Mouse (Mus musculus): ENCODE measurements at regions not wholly inside any gene's neighbourhood (a gene's known extent, or its start where the extent isn't known, plus 50 kb on each side); places are given as distances from the start of the nearest gene placed in this dataset.
"Not testable (repeated sequence)": the region's sequence is repeated elsewhere in the genome, so short reads cannot be mapped to it uniquely, and the experiment has no call there.

- DNase-seq, result no peak
- WGBS, result 64% methylated on average over 1 of the region's 1 CpGs
- H3K4me1 ChIP-seq (ENCODE audit: control insufficient read depth, insufficient read depth, low read length), result no peaks in the 10 kb centered on the region
- TF ChIP-seq POLR2A (IDR thresholded peaks at IDR 0.05; ENCODE audit: borderline replicate concordance, extremely low read depth, low read depth, low read length), result no peak
- TF ChIP-seq CTCF (IDR thresholded peaks at IDR 0.05; ENCODE audit: insufficient read depth, low read length), result no peak
- H3K4me3 ChIP-seq (replicated peaks; ENCODE audit: extremely low read depth, low read depth, low read length), result no peak overlapping the region
Observed at GRCm38 (mm10) chr3:124069182-124069581, 251.5 kb upstream of the Tram1l1 start.

DNA sequence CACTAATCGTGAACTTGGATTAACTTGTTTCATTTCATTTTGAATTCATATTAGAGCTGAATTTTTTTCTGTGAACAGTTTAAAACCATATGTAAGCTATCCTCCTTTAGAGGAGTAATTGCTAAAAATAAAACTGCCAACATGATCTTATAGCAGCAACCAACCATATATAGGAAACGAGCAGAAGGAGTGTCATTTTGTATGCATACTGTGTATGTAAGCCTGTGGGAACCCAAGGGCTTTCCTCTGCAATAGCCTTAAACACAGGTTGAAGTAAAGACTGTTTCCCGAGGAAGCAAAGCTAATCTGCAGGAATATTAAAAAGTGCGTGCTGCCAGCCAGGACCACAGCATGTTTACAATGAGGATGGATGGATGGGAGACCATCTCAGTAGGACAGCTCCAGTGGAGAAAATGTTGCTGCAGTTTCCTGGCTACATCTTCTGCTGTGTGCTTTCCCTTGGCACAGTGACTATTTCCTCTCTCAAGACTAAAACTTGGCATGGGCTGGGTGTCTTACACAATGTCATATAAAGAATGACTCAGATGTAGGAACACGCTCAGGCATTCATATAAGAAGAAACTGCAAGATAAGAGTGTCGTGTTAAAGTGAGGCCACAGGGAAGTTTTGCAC, 244.6 kb upstream of the Tram1l1 start:
- no peak for TF ChIP-seq CTCF (IDR thresholded peaks at IDR 0.05; ENCODE audit: insufficient read depth, low read length)
- TF ChIP-seq POLR2A (IDR thresholded peaks at IDR 0.05; ENCODE audit: borderline replicate concordance, extremely low read depth, low read depth, low read length), result no peak
- H3K4me1 ChIP-seq (ENCODE audit: control insufficient read depth, insufficient read depth, low read length), result no peaks in the 10 kb centered on the region
- WGBS, result 43% methylated on average over 6 of the region's 6 CpGs
- no peak for DNase-seq
- no peak overlapping the region for H3K4me3 ChIP-seq (replicated peaks; ENCODE audit: extremely low read depth, low read depth, low read length)

- Histone ChIP-seq H3K4me1 (ENCODE audit: control insufficient read depth, insufficient read depth, low read length) (no peaks in the 10 kb centered on the region), H3K4me3 (replicated peaks; ENCODE audit: extremely low read depth, low read depth, low read length) (no peak overlapping the region)
- DNase-seq, result no peak
- TF ChIP-seq CTCF (IDR thresholded peaks at IDR 0.05; ENCODE audit: insufficient read depth, low read length) (no peak), POLR2A (IDR thresholded peaks at IDR 0.05; ENCODE audit: borderline replicate concordance, extremely low read depth, low read depth, low read length) (no peak)
- WGBS, result 67% methylated on average over 9 of the region's 9 CpGs
Observed at GRCm38 (mm10) chr3:124092404-124093121, 228.1 kb upstream of the Tram1l1 start.

GRCm38 (mm10) chr3:124113995-124114394, 206.7 kb upstream of the Tram1l1 start:
- TF ChIP-seq POLR2A (IDR thresholded peaks at IDR 0.05; ENCODE audit: borderline replicate concordance, extremely low read depth, low read depth, low read length) (no peak), CTCF (IDR thresholded peaks at IDR 0.05; ENCODE audit: insufficient read depth, low read length) (no peak)
- no peak for DNase-seq
- 83% methylated on average over 1 of the region's 1 CpGs for WGBS
- H3K4me3 ChIP-seq (replicated peaks; ENCODE audit: extremely low read depth, low read depth, low read length), result no peak overlapping the region
- H3K4me1 ChIP-seq (ENCODE audit: control insufficient read depth, insufficient read depth, low read length), result no peaks in the 10 kb centered on the region

DNA sequence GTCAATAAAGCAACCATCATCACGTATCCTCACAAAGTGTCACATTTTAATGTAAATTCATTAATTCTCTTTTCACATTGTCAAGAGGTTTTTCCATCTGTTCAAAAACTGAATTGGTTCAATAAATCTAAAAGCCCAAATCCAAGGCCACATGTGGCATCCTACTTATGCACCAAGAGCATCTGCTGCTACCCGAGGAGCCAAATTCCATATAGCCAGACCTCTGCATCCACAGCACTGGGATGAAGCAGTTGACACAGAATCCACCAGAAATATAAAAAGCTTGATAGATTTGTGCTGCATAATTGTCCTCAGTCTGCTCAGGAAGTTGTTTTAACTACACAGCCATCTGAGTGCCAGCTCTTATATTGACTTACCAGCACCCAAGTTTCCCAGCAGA, 164.4 kb upstream of the Tram1l1 start:
- WGBS, result 84% methylated on average over 2 of the region's 2 CpGs
- no peak for DNase-seq
- Histone ChIP-seq H3K4me3 (replicated peaks; ENCODE audit: extremely low read depth, low read depth, low read length) (no peak overlapping the region), H3K4me1 (ENCODE audit: control insufficient read depth, insufficient read depth, low read length) (no peaks in the 10 kb centered on the region)
- TF ChIP-seq CTCF (IDR thresholded peaks at IDR 0.05; ENCODE audit: insufficient read depth, low read length) (no peak), POLR2A (IDR thresholded peaks at IDR 0.05; ENCODE audit: borderline replicate concordance, extremely low read depth, low read depth, low read length) (no peak)

GRCm38 (mm10) chr3:124157858-124158655, 162.6 kb upstream of the Tram1l1 start:
- 61% methylated on average over 6 of the region's 6 CpGs for WGBS
- no peak overlapping the region for H3K4me3 ChIP-seq (replicated peaks; ENCODE audit: extremely low read depth, low read depth, low read length)
- DNase-seq, result no peak
- TF ChIP-seq CTCF (IDR thresholded peaks at IDR 0.05; ENCODE audit: insufficient read depth, low read length) (no peak), POLR2A (IDR thresholded peaks at IDR 0.05; ENCODE audit: borderline replicate concordance, extremely low read depth, low read depth, low read length) (no peak)
- no peaks in the 10 kb centered on the region for H3K4me1 ChIP-seq (ENCODE audit: control insufficient read depth, insufficient read depth, low read length)

DNA sequence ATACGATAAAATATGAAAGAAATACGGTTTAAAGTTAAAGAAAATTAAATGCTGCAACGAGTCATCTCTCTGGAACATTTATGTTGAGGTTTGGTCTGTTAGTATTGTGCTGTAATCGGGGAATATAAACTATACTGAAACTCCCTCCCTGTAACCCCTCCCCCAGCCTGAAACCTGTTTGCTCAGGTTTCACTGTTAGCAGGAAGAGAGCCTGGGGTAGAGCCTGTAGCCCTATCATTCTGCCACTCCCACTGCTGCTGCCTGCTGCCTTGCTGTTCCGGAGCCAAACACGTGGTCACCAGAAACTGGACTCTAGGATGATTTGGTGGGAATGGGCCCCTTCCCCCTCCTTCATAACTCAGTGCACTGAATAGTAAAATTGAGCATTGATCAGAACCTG, 127.3 kb upstream of the Tram1l1 start:
- not testable (repeated sequence) for H3K4me1 ChIP-seq (ENCODE audit: control insufficient read depth, insufficient read depth, low read length); DNase-seq; H3K4me3 ChIP-seq (replicated peaks; ENCODE audit: extremely low read depth, low read depth, low read length)
- 48% methylated on average over 6 of the region's 6 CpGs for WGBS

GRCm38 (mm10) chr3:124200226-124200940, 120.3 kb upstream of the Tram1l1 start:
- not testable (repeated sequence) for DNase-seq; H3K4me1 ChIP-seq (ENCODE audit: control insufficient read depth, insufficient read depth, low read length); H3K4me3 ChIP-seq (replicated peaks; ENCODE audit: extremely low read depth, low read depth, low read length)
- 77% methylated on average over 9 of the region's 9 CpGs for WGBS

- WGBS, result 86% methylated on average over 2 of the region's 2 CpGs
- Histone ChIP-seq H3K4me1 (ENCODE audit: control insufficient read depth, insufficient read depth, low read length) (no peaks in the 10 kb centered on the region), H3K4me3 (replicated peaks; ENCODE audit: extremely low read depth, low read depth, low read length) (no peak overlapping the region)
- TF ChIP-seq CTCF (IDR thresholded peaks at IDR 0.05; ENCODE audit: insufficient read depth, low read length) (no peak), POLR2A (IDR thresholded peaks at IDR 0.05; ENCODE audit: borderline replicate concordance, extremely low read depth, low read depth, low read length) (no peak)
- DNase-seq, result no peak
Observed at GRCm38 (mm10) chr3:124217131-124217530, 103.5 kb upstream of the Tram1l1 start.
